Mouse (Mus musculus): Measurements from ENCODE around the gene Sema5b. TPM values are rescaled to one million over a fixed set of nuclear protein-coding genes. Genes with fewer than 3 reads are reported as not detected.
"Not testable (repeated sequence)": the region's sequence is repeated elsewhere in the genome, so short reads cannot be mapped to it uniquely, and the experiment has no call there.

Sema5b gene
- polyA plus RNA-seq, 1 experiment from 2014 or later: 25.6 TPM

DNA sequence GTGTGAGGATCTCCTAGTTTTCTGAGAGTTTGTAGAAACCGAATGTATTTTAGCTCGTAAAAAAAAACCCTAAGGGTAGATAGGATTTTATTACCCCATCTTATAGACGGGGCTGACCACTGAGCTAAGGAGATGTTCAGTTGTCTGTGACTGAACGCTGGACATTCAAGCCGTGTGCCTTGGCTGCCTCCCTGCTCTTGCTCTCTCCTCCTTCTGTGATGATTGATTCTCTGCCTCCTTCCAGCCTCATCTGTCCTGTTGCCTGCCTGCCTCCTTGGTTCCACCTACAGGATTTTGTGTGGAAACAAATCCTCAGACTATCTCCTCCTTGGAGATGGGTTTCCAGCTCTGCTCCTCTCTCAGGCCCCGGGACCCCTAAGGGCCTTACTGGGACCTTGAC lies 16.1 kb downstream of the Sema5b start:
- WGBS: 73% methylated on average over 6 of the region's 6 CpGs
- no peaks in the 10 kb centered on the region for H3K27me3 ChIP-seq

DNA sequence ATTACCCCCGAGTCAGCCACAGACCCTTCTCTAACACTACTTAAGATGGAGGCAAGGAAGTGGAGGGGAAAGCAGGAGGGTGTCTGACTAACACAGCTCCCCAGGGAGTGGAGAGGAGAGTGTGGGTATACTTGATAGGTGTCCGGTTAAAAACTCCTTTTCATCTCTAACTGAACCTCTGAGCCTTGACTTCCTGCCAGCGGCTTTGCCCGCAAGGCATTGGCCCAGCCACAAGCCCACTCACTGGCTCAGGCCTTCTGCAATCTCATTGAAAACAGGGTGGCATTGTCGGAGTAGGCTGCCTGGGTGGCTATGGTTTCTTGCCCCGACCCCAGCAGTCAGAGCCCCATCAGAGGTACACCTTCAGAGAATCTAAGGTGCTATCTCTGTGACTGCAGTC lies 20.6 kb downstream of the Sema5b start:
- Histone ChIP-seq H3K36me3 (no peaks in the 10 kb centered on the region), H3K27me3 (no peaks in the 10 kb centered on the region), H3K9me3 (no peaks in the 10 kb centered on the region), H3K4me1 (replicated peaks) (peaks cover 23% of the 10 kb centered on the region), H3K4me2 (no peak overlapping the region), H3K4me3 (no peak overlapping the region), H3K27ac (replicated peaks) (no peak overlapping the region), H3K9ac (no peak overlapping the region)
- no peak for ATAC-seq (ENCODE audit: low FRiP score, low read depth)
- WGBS: 69% methylated on average over 6 of the region's 6 CpGs

More for the DNA sequence above, 16.1 kb downstream of the Sema5b start:
- H3K4me2 ChIP-seq: no peak overlapping the region
- H3K4me3 ChIP-seq: no peak overlapping the region
- no peaks in the 10 kb centered on the region for H3K36me3 ChIP-seq
- ATAC-seq (ENCODE audit: low FRiP score, low read depth): no peak
- H3K27ac ChIP-seq (replicated peaks): no peak overlapping the region
- peaks cover 28% of the 10 kb centered on the region for H3K4me1 ChIP-seq (replicated peaks)
- H3K9me3 ChIP-seq: no peaks in the 10 kb centered on the region
- H3K9ac ChIP-seq: no peak overlapping the region

DNA sequence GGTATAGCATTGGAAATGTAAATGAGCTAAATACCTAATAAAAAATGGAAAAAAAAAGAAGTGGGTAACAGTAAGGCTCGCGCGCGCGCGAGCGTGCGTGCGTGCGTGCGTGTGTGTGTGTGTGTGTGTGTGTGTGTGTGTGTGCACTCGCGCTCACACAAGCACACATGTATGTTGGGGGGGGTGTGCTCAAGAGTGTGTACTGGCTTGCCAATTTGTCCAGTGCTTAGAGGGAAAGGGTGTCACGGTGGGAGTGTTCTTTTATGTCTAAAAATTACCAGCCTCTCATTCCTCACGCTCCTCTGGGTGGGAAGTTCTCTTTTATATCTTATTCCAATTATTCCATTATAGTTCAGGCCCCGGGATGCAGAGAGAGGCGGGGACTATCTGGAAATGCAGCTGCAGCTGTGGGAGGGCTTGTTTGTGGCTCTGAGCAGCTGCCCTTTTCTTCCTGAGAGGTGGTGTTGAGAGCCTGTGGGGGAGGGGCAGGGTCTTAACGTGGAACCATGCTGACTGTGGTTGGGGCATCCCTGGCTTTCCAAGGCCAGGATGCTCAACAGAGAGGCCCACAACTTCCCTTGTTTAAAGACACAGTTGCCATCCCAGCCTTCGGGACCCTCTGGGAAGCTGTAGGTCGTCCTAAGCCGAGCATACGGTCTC lies 23.4 kb downstream of the Sema5b start:
- WGBS: 51% methylated on average over 22 of the region's 22 CpGs
- no peaks in the 10 kb centered on the region for H3K36me3 ChIP-seq
- peaks cover 29% of the 10 kb centered on the region for H3K4me1 ChIP-seq (replicated peaks)
- H3K27ac ChIP-seq (replicated peaks): no peak overlapping the region
- no peaks in the 10 kb centered on the region for H3K9me3 ChIP-seq
- H3K4me2 ChIP-seq: peak overlapping the region; percentile 7
- no peak overlapping the region for H3K4me3 ChIP-seq
- ATAC-seq (ENCODE audit: low FRiP score, low read depth): no peak
- no peak overlapping the region for H3K9ac ChIP-seq
- no peaks in the 10 kb centered on the region for H3K27me3 ChIP-seq

DNA sequence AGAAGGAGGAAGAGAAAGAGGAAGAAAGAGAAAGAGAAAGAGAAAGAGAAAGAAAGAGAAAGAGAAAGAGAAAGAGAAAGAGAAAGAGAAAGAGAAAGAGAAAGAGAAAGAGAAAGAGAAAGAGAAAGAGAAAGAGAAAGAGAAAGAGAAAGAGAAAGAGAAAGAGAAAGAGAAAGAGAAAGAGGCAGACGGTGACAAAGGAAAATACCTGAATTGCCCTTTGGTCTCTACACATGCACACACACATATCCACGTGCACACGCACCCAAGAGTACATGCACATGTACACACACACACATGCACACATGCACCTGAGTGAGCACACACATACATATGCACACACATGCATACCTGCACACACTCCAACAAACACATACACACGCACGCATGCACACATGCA lies 24.7 kb downstream of the Sema5b start:
- H3K27ac ChIP-seq (replicated peaks); H3K4me2 ChIP-seq; H3K27me3 ChIP-seq; ATAC-seq (ENCODE audit: low FRiP score, low read depth); H3K9me3 ChIP-seq; H3K9ac ChIP-seq; H3K36me3 ChIP-seq; H3K4me3 ChIP-seq: not testable (repeated sequence)
- H3K4me1 ChIP-seq (replicated peaks): peaks cover 33% of the 10 kb centered on the region
- WGBS: 96% methylated on average over 5 of the region's 5 CpGs

DNA sequence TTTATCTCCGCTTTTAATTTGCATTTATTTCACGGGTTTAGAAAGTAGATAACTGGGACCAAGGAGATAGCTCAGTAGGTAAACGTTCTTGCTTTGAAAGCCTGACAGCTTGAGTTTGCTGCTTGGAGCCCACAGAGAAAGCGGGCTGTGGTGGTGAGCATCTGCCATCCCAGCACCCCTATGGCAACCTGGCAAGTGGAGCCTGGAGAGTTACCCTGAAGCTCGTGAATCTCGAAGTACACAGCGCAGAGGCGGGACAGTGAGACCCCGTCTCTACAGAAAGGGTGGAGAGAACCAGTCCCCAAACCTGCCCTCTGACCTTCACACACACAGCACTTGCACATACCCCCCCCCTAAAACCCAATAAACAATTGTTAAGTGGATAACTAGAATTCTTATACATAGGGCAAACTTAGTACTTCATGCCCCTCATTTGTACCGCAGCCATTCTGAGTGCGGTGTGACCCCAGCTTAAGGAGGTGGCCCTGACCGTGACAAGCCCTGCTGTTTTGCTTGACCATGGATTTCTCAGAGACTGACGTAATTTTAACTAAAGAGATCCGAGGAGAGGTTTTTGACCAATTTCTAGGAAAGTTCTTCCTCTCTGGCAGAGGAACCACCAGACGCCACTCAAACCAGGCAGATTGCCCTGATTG lies 27.4 kb downstream of the Sema5b start:
- Histone ChIP-seq H3K9me3 (no peaks in the 10 kb centered on the region), H3K4me3 (no peak overlapping the region), H3K4me1 (replicated peaks) (peaks cover 33% of the 10 kb centered on the region), H3K9ac (no peak overlapping the region), H3K27ac (replicated peaks) (no peak overlapping the region), H3K27me3 (no peaks in the 10 kb centered on the region), H3K4me2 (no peak overlapping the region), H3K36me3 (no peaks in the 10 kb centered on the region)
- 46% methylated on average over 15 of the region's 15 CpGs for WGBS
- ATAC-seq (ENCODE audit: low FRiP score, low read depth): no peak

DNA sequence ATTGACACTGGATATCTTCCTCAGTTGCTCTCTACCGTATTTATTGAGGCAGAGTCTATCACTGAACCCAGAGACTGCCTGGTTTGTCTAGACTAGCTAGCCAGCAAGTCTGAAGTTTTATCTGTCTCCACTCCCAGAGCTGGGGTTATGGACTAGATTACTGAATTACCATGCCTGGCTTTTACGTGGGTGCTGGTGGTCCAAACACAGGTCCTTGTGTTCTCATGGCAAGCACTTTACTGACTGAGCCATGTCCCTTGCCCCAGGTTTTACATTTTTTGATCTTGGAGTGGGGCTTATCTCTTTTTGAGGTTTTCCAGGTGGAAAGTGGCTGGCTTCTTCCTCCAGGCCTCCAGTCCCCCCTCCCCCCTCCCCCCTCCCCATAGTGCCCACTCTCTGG lies 28.4 kb downstream of the Sema5b start:
- H3K4me3 ChIP-seq: no peak overlapping the region

DNA sequence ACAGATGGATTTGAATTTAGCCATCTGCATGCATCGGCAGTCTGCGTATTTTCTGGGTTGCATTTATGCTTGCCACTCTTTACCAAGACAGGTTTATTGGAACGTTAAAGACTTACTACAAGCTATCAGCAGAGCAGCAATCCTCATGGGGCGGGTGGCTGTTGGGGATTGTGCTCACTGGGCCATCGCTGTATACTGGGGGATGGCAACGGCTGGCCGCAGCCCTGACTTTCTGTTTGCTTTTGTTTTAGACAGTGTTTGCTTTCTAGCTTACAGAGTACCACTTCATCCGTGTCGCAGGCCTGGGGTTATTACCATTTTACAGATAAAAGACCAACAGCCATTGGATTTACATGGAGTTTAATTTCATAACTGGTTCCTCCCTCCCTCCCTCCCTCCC lies 28.8 kb downstream of the Sema5b start:
- Histone ChIP-seq H3K9me3 (no peaks in the 10 kb centered on the region), H3K4me3 (no peak overlapping the region), H3K4me1 (replicated peaks) (peaks cover 31% of the 10 kb centered on the region), H3K36me3 (no peaks in the 10 kb centered on the region), H3K9ac (no peak overlapping the region), H3K27me3 (no peaks in the 10 kb centered on the region), H3K4me2 (no peak overlapping the region), H3K27ac (replicated peaks) (no peak overlapping the region)
- no peak for ATAC-seq (ENCODE audit: low FRiP score, low read depth)
- 41% methylated on average over 9 of the region's 9 CpGs for WGBS

More for the DNA sequence above, 28.4 kb downstream of the Sema5b start:
- no peaks in the 10 kb centered on the region for H3K36me3 ChIP-seq
- H3K4me1 ChIP-seq (replicated peaks): peaks cover 36% of the 10 kb centered on the region
- ATAC-seq (ENCODE audit: low FRiP score, low read depth): no peak
- H3K9ac ChIP-seq: no peak overlapping the region
- WGBS: 59% methylated on average over 2 of the region's 2 CpGs
- H3K9me3 ChIP-seq: no peaks in the 10 kb centered on the region
- H3K27me3 ChIP-seq: no peaks in the 10 kb centered on the region
- H3K4me2 ChIP-seq: no peak overlapping the region
- no peak overlapping the region for H3K27ac ChIP-seq (replicated peaks)

DNA sequence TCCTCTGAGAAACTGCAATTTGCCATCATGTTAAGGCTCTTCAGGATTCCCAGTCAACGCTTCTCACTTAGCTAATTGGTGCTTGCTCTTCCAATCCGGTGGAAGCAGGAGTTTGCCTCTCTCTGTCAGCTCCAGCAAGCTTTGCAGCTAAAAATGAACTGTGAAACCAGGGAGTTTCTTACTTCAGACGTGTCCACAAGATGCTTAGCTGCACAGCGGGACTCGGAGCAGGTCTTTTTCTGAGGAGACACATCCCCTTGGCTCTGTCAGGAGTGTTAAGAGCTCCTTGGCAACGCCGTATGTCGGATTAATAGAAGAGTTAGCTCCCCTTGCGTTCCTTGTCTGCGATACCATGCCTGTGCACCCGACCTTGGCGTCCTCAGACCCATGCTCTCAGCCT lies 29.7 kb downstream of the Sema5b start:
- H3K4me3 ChIP-seq: no peak overlapping the region
- ATAC-seq (ENCODE audit: low FRiP score, low read depth): no peak
- no peaks in the 10 kb centered on the region for H3K9me3 ChIP-seq
- WGBS: 34% methylated on average over 12 of the region's 12 CpGs
- no peaks in the 10 kb centered on the region for H3K27me3 ChIP-seq
- H3K4me2 ChIP-seq: peak overlapping the region; percentile 6; the same call in 1 of the 2 replicates
- H3K4me1 ChIP-seq (replicated peaks): peaks cover 28% of the 10 kb centered on the region
- H3K36me3 ChIP-seq: no peaks in the 10 kb centered on the region
- no peak overlapping the region for H3K27ac ChIP-seq (replicated peaks)
- H3K9ac ChIP-seq: no peak overlapping the region

DNA sequence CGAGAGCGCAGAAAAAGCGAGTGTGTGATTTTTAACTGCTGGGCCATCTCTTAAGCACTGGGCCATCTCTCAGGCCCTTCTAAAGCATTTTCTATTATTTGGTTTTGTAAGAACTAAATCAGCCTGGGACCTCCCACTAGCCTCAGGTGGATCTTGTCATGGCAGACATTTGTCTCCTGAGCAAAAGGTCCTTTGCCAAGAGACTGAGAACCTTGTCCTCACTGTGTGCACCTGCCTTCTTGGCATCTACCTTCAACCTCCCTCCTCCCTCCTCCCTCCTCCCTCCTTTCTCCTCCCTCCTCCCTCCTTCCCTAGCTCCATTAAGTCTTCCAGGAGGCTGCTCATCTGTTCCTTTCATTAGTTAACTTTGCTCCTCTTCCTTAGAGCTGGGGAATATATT lies 32.6 kb downstream of the Sema5b start:
- 90% methylated on average over 3 of the region's 3 CpGs for WGBS
- H3K4me2 ChIP-seq: no peak overlapping the region
- no peaks in the 10 kb centered on the region for H3K36me3 ChIP-seq
- H3K27ac ChIP-seq (replicated peaks): no peak overlapping the region
- H3K4me1 ChIP-seq (replicated peaks): peaks cover 14% of the 10 kb centered on the region
- no peak overlapping the region for H3K4me3 ChIP-seq
- H3K9me3 ChIP-seq: no peaks in the 10 kb centered on the region
- no peak for ATAC-seq (ENCODE audit: low FRiP score, low read depth)
- H3K9ac ChIP-seq: no peak overlapping the region
- H3K27me3 ChIP-seq: no peaks in the 10 kb centered on the region

DNA sequence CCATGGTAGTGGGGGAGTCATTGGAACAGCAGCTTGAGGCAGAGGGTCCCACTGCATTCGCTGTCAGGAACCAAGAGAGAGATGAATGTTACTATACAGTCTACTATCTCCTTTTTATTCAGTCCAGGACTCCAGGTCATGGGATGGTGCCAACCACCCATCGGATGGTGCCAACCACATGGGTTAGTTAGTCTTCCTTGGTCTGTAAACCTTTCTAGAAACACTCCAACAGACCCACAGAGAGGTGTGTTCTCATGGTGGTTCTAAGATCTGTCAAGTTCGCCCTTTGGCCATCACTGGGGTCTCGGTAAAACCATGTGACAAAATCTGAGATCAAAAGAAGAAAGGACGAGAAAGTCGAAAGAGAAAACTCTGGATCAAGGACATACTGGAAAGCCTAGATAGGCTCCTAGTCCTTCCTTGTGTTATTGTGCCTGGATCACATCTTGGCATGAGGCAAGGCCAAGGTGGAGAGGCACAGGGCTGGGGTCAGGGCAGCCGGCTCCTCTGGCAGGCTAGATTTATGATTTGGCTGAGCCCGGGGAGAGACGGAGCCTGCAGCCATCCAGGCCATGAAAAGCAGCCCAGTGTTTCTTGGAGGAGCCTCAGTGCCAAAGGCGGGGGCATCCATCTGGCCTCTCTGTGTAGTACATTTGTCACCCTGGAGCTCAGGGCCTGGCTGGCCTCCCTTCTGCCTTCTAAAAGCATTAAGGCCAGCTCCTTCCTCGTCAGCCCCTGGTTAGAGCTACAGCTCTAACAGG lies 36.4 kb downstream of the Sema5b start:
- no peak for ATAC-seq (ENCODE audit: low FRiP score, low read depth)
- WGBS: 70% methylated on average over 11 of the region's 11 CpGs
- Histone ChIP-seq H3K27me3 (no peaks in the 10 kb centered on the region), H3K9me3 (no peaks in the 10 kb centered on the region), H3K4me2 (no peak overlapping the region), H3K36me3 (no peaks in the 10 kb centered on the region), H3K4me1 (replicated peaks) (peaks cover 25% of the 10 kb centered on the region), H3K4me3 (no peak overlapping the region), H3K9ac (no peak overlapping the region), H3K27ac (replicated peaks) (no peak overlapping the region)

DNA sequence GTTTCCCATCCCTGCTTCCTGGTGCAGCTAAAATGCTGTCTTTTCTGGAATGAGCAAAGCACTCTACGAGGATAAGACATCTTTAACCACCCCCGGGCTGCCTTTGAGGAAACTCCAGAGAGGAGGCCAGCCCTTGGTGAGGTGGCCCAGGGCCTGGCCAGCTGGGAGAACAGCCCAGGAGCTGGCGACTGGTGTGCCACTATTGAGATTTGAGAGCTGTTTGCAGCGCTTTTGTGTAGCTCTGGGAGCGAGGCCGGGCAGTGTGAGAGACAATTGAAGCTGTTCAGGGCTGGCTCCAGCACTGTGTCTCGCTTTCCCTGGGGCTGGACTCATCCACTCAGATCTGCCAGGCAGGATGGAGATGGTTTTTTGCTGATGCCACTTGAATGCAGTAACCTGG lies 40.4 kb downstream of the Sema5b start:
- ATAC-seq (ENCODE audit: low FRiP score, low read depth): peak; percentile 75
- Histone ChIP-seq H3K9ac (0 out of 2 replicates have a peak overlapping the region, but pooled peaks have one; percentile 13), H3K36me3 (no peaks in the 10 kb centered on the region), H3K4me2 (no peak overlapping the region), H3K4me3 (no peak overlapping the region), H3K27ac (replicated peaks) (peak overlapping the region; percentile 79), H3K9me3 (no peaks in the 10 kb centered on the region), H3K27me3 (no peaks in the 10 kb centered on the region), H3K4me1 (replicated peaks) (peaks cover 25% of the 10 kb centered on the region)
- WGBS: 19% methylated on average over 7 of the region's 7 CpGs

DNA sequence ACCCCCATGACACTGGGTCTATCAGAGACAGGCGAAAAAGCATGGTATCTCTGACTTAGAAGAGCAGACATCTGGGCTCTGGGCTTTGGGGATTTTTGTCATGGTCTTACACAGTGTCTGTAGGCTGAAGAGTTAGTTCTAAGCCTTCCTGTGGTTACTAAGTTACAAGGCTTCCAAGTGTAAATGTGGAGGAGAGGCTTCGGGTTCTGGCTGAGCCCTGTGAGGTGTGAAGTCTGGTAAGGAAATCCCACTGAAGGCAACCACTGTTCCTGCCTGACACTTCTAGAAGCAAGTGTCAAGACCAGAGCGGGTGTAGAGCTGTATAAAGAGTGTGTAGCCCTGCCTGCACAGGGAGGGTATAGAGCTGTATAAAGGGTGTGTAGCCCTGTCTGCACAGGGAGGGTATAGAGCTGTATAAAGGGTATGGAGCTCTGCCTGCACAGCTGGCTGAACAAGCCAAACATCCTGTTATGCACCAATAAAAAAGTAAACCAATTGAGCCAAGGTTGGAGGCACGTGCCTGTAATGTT lies 42.7 kb downstream of the Sema5b start:
- no peak overlapping the region for H3K27ac ChIP-seq (replicated peaks)
- H3K9me3 ChIP-seq: no peaks in the 10 kb centered on the region
- H3K4me2 ChIP-seq: no peak overlapping the region
- H3K9ac ChIP-seq: no peak overlapping the region
- peaks cover 45% of the 10 kb centered on the region for H3K4me1 ChIP-seq (replicated peaks)
- no peak for ATAC-seq (ENCODE audit: low FRiP score, low read depth)
- 70% methylated on average over 4 of the region's 4 CpGs for WGBS
- no peaks in the 10 kb centered on the region for H3K36me3 ChIP-seq
- no peak overlapping the region for H3K4me3 ChIP-seq
- no peaks in the 10 kb centered on the region for H3K27me3 ChIP-seq
